Mouse (Mus musculus): ENCODE results near the gene Gm34653.

- TF ChIP-seq POLR2A (IDR thresholded peaks at IDR 0.05; ENCODE audit: insufficient read depth, low read length) (no peak), CTCF (IDR thresholded peaks at IDR 0.05; ENCODE audit: low read depth, low read length) (no peak)
These were observed 38.3 kb upstream of the Gm34653 start for GRCm38 (mm10) chr2:34794511-34794910.

Measured in ES-Bruce4 (cell line).